Mouse (Mus musculus) MEL (cell line): ENCODE measurements around the gene Trf.

Experiments used
- BHLHE40 ChIP-seq: IDR thresholded peaks from 2 replicates; pipeline ENCODE4 v1.6.1; 2012; ENCODE audit warnings: low read depth, mild to moderate bottlenecking, inconsistent platforms, low read length, improper control_type of control experiment, borderline replicate concordance
- CTCF ChIP-seq, 3 experiments: IDR thresholded peaks in 2 of 3; conservative IDR thresholded peaks in 1 of 3; 2 replicates each; pipeline ENCODE4 v1.5.1; 2011 to 2012; ENCODE audit warnings: low read length in 3 of 3, low read depth in 2 of 3, mild to moderate bottlenecking in 2 of 3, improper control_type of control experiment in 1 of 3, inconsistent platforms in 1 of 3, mixed read lengths in 1 of 3, moderate library complexity in 1 of 3; ENCODE audit not compliant: control insufficient read depth in 1 of 3, insufficient read depth in 1 of 3, poor library complexity in 1 of 3, severe bottlenecking in 1 of 3
- EP300 ChIP-seq, 2 experiments: IDR thresholded peaks; 2 replicates each; pipeline ENCODE4 v1.6.1; 2011; ENCODE audit warnings: improper control_type of control experiment in 2 of 2, low read length in 2 of 2, low read depth in 1 of 2, mild to moderate bottlenecking in 1 of 2
- GABPA ChIP-seq: IDR thresholded peaks from 2 replicates; pipeline ENCODE4 v1.6.1; 2012; ENCODE audit warnings: low read depth, mild to moderate bottlenecking, inconsistent platforms, low read length, improper control_type of control experiment, moderate library complexity
- GATA1 ChIP-seq: IDR thresholded peaks from 2 replicates; pipeline ENCODE4 v1.6.1; 2011; ENCODE audit warnings: low read depth, low read length, improper control_type of control experiment
- HCFC1 ChIP-seq: IDR thresholded peaks from 2 replicates; pipeline ENCODE4 v1.6.1; 2012; ENCODE audit warnings: low read depth, mild to moderate bottlenecking, inconsistent platforms, low read length, improper control_type of control experiment, moderate library complexity
- JUND ChIP-seq: IDR thresholded peaks from 2 replicates; pipeline ENCODE4 v1.6.1; 2011; ENCODE audit warnings: low read depth, mild to moderate bottlenecking, improper control_type of control experiment, low read length
- KAT2A ChIP-seq: conservative IDR thresholded peaks from 2 replicates; pipeline ENCODE4 v1.6.1; 2012; ENCODE audit warnings: low read depth, low read length, improper control_type of control experiment, inconsistent platforms
- MAFK ChIP-seq: IDR thresholded peaks from 2 replicates; pipeline ENCODE4 v1.6.1; 2011; ENCODE audit warnings: low read depth, mild to moderate bottlenecking, low read length, improper control_type of control experiment, borderline replicate concordance
- MYC ChIP-seq: IDR thresholded peaks from 2 replicates; pipeline ENCODE4 v1.6.1; 2011; ENCODE audit warnings: low read depth, mild to moderate bottlenecking, low read length, improper control_type of control experiment, moderate library complexity
- POLR2A ChIP-seq, 2 experiments: IDR thresholded peaks; 2 replicates each; pipeline ENCODE4 v1.6.1; 2011 to 2012; ENCODE audit warnings: low read length in 2 of 2, mild to moderate bottlenecking in 2 of 2, control low read depth in 1 of 2, improper control_type of control experiment in 1 of 2, low read depth in 1 of 2, moderate library complexity in 1 of 2; ENCODE audit not compliant: control insufficient read depth in 1 of 2, insufficient read depth in 1 of 2, poor library complexity in 1 of 2
- TCF12 ChIP-seq: IDR thresholded peaks from 2 replicates; pipeline ENCODE4 v1.6.1; 2014; ENCODE audit warnings: low read depth, mild to moderate bottlenecking, inconsistent platforms, low read length, improper control_type of control experiment, moderate library complexity

DNA sequence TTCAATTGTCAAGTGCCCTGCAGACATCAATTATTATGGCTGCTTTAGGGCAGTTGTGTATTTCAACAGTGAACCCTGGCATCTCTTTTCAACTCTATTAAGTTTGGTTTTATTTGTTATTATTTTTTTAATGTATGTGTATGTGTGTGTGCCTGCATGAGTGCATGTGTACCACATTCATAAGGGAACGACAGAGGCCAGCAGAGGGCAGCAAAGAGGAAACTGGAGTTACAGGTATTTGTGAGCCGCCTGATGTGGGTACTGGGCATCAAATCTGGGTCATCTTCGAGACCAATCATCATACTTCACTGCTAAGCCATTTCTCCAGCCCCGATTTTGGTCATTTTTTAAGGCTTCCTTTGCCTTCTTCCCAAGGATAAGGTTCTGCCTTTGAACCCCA lies 35.5 kb upstream of the Trf start:
- TF ChIP-seq MYC, result no peak
- TF ChIP-seq POLR2A (IDR thresholded peaks at IDR 0.05; ENCODE audit: control insufficient read depth in 1 of 2, insufficient read depth in 1 of 2, low read depth in 1 of 2, low read length in 2 of 2, poor library complexity in 1 of 2), result no peak
- TF ChIP-seq GATA1, result no peak
- peak in 2 of 3 experiments; percentile 25 to 26; a peak in 4 of 6 replicates for TF ChIP-seq CTCF (IDR thresholded peaks at IDR 0.05 in 2 of 3, conservative IDR thresholded peaks at IDR 0.05 in 1 of 3; ENCODE audit: control insufficient read depth in 1 of 3, insufficient read depth in 1 of 3, low read depth in 2 of 3, low read length in 3 of 3, poor library complexity in 1 of 3, severe bottlenecking in 1 of 3)
- no peak for TF ChIP-seq JUND
- no peak for TF ChIP-seq HCFC1
- TF ChIP-seq KAT2A, result no peak
- TF ChIP-seq MAFK, result no peak
- no peak for TF ChIP-seq GABPA
- no peak for TF ChIP-seq EP300 (IDR thresholded peaks at IDR 0.05; ENCODE audit: low read depth in 1 of 2, low read length in 2 of 2)
- no peak for TF ChIP-seq BHLHE40
- TF ChIP-seq TCF12, result no peak
